Mouse (Mus musculus) testis, postnatal 10 days (tissue): ENCODE data around the gene Ap3b1.
A peak's percentile ranks its signal among the peaks of the same experiment; 100 is the strongest.

Source experiments
- DNase-seq: peaks from one replicate; pipeline ENCODE4 v3.0.0; 2021; ENCODE audit warnings: low spot score

Gene Ap3b1

DNA sequence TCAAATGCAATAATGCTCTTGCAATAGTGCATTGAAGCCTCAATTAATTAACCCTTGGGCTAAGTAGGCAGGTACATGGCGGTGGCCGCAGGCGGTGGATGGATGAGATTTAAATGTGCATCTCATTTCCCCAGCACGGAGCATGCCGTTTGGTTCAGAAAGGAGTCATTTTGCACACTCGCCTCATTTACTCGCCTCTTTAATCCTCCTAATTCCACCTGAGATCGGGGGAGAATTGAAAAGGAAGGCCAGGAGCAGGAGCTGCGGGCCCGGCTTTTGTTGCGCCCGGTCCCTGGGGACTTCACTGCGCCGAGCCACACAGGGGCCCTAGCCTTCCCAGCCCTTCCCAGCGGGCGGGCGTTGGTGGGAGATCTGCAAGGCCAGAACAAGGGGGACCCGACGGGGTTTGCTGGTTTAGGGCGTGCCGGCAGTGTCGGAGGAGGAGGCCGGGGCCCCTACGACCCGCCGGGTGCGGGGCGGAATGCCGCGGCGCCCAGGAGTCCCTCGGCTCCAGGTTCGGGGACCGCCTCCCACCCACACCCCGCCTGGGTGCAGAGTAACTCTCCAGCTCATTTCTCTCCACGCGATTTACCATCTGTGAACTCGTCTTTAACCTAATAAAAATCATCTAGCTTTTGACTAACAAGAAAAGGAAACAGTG is 237.1 kb downstream of the Ap3b1 start:
- peak; percentile 48 for DNase-seq

GRCm38 (mm10) chr13:94596386-94597033 is 237.8 kb downstream of the Ap3b1 start:
- no peak for DNase-seq

DNA sequence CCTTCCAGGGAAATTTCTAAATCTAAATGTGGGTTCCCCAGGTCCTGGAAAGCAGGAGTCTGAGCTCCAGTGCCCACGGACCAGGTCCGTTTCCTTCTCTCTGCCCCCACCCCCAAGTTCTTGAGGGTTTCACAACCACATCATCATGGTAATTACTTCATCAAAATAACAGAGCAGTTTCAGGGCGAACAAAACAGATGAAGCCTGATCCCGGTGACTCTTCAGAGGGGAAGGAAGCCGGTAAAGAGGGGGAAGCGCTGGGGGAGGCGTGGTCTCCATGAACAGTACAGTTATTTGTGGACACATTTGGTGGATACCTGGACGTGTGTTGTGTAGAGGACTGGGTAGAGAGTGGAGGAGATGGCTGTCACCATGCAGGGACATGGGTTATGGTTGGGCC is 241.0 kb downstream of the Ap3b1 start:
- no peak for DNase-seq

GRCm38 (mm10) chr13:94607035-94607860 is 248.5 kb downstream of the Ap3b1 start:
- DNase-seq, result no peak

DNA sequence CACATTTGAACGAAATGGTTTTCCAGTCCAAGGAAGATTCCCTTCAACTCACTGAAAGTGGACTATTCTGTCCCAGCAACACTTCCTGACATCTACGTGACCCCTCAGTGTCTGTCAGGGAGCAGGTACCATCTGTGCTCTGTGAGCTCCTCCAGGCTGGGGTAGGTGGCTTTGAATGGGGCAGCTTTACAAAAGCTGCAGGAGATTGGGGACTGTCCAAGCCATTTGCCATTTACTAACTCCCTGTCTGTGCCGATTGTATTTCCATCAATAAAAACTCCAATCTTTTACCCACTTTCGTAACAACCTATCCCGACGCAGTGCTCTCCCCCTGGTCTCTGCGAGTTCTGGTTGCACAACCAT is 249.1 kb downstream of the Ap3b1 start:
- no peak for DNase-seq

GRCm38 (mm10) chr13:94608420-94608831 is 249.7 kb downstream of the Ap3b1 start:
- peak; percentile 45 for DNase-seq

- peak; percentile 59 for DNase-seq
Observed at GRCm38 (mm10) chr13:94608947-94609346, 250.2 kb downstream of the Ap3b1 start.
